Mouse (Mus musculus): ENCODE results near the gene Ppp1ca. TPM values are rescaled to one million over a fixed set of nuclear protein-coding genes. Genes with fewer than 3 reads are reported as not detected.
A peak's percentile ranks its signal among the peaks of the same experiment; 100 is the strongest.

Gene Ppp1ca
- polyA plus RNA-seq, 1 experiment from 2014 or later: 783 TPM

DNA sequence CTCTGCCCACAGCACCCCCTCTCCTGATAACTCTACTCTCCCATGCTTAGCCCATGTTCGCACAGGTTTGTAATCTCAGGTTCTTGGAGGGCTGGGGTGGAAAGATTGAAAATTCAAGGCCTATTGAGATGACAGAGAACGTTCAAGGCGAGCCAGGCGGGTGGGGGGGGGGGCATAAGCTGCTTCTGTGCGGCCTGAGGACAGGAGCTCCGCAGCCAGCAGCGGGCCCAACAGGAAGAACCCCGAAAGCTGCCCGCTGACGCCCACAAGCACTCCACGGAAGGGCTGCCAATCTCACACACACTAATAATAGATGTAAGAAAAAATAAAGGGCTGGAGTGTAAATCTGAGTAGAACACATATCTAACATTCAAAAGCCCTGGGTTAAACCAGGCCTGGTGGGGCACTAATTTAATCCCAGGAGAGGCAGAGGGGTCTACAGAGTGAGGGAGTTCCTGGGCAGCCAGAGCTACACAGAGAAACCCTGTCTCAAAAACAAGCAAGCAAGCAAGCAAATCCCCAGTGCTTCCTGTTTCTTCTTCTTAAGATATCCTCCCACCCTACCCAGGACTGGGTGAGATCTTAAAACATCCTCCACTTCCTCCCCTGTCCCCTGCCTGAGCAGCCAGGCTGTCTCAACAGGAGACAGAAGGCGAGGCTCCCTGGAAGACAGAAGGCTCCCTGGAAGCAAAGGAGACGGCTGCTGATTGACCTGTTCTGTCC lies 11.9 kb downstream of the Ppp1ca start:
- Histone ChIP-seq H3K4me3 (no peak overlapping the region), H3K27ac (no peak overlapping the region), H3K9me3 (no peaks in the 10 kb centered on the region), H3K4me1 (peaks cover 22% of the 10 kb centered on the region), H3K4me2 (replicated peaks) (no peak overlapping the region), H3K9ac (no peak overlapping the region), H3K27me3 (peaks cover 2% of the 10 kb centered on the region), H3K36me3 (peaks cover 11% of the 10 kb centered on the region; the same call in 1 of the 2 replicates)
- 60% methylated on average over 13 of the region's 13 CpGs for WGBS
- no peak for ATAC-seq (ENCODE audit: insufficient number of reproducible peaks, insufficient read depth, low FRiP score, low TSS enrichment)

- ATAC-seq (ENCODE audit: insufficient number of reproducible peaks, insufficient read depth, low FRiP score, low TSS enrichment): no peak
- 62% methylated on average over 4 of the region's 4 CpGs for WGBS
- Histone ChIP-seq H3K36me3 (peaks cover 6% of the 10 kb centered on the region; the same call in 1 of the 2 replicates), H3K27me3 (peaks cover 2% of the 10 kb centered on the region), H3K9me3 (no peaks in the 10 kb centered on the region), H3K4me1 (peaks cover 21% of the 10 kb centered on the region), H3K9ac (no peak overlapping the region), H3K4me3 (no peak overlapping the region), H3K27ac (no peak overlapping the region), H3K4me2 (replicated peaks) (no peak overlapping the region)
Measured at GRCm38 (mm10) chr19:4204889-4205288, 13.0 kb downstream of the Ppp1ca start.

DNA sequence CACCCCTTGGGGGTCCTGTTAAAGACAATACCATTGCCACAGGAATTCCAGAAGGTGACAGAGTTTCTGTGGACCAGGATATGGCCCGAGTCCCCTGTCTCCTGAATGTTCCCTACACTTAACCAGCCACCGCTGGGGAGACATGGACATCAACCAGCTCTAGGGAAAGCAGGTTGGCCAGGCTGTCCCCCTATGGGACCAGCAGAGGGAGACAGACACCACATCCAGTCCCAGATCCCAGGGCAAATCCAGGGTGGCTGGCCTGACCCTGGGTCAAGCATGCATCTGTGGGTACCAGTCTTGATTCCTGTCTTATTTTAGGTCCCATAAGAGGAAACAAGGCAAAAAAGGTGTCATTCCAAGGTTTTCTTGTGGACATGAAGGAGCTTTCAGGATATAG lies 15.1 kb downstream of the Ppp1ca start:
- H3K4me3 ChIP-seq: no peak overlapping the region
- ATAC-seq (ENCODE audit: insufficient number of reproducible peaks, insufficient read depth, low FRiP score, low TSS enrichment): no peak
- H3K27ac ChIP-seq: no peak overlapping the region
- peaks cover 15% of the 10 kb centered on the region for H3K4me1 ChIP-seq
- no peak overlapping the region for H3K4me2 ChIP-seq (replicated peaks)
- no peaks in the 10 kb centered on the region for H3K36me3 ChIP-seq
- H3K9me3 ChIP-seq: no peaks in the 10 kb centered on the region
- WGBS: 5% methylated on average over 2 of the region's 2 CpGs
- peak overlapping the region; percentile 24; the same call in 1 of the 2 replicates for H3K9ac ChIP-seq
- H3K27me3 ChIP-seq: peaks cover 2% of the 10 kb centered on the region

DNA sequence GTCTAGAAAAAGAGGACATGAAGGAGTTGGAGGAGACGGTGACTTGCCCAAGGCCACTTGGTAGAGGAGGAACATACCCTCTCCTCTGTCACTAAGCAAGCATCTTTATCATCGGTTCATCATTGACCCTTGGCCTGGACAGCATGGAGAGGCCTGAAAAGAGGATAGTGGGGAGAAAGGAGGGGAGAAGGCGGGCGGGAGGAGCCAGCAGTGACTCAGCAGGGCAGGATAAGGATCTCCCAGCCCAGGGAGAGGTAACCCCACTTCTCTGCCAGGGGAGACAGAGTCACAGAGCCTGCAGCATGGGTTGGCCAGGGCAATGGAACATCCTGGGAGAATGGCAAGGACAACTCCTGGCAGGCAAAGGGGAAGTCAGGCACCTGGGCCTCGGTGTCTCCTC lies 16.7 kb downstream of the Ppp1ca start:
- no peak overlapping the region for H3K4me3 ChIP-seq
- H3K27ac ChIP-seq: no peak overlapping the region
- H3K9ac ChIP-seq: no peak overlapping the region
- no peaks in the 10 kb centered on the region for H3K9me3 ChIP-seq
- peaks cover 25% of the 10 kb centered on the region for H3K4me1 ChIP-seq
- peaks cover 2% of the 10 kb centered on the region for H3K27me3 ChIP-seq
- no peak for ATAC-seq (ENCODE audit: insufficient number of reproducible peaks, insufficient read depth, low FRiP score, low TSS enrichment)
- H3K36me3 ChIP-seq: no peaks in the 10 kb centered on the region
- WGBS: 79% methylated on average over 5 of the region's 5 CpGs
- H3K4me2 ChIP-seq (replicated peaks): no peak overlapping the region

- no peaks in the 10 kb centered on the region for H3K9me3 ChIP-seq
- no peaks in the 10 kb centered on the region for H3K36me3 ChIP-seq
- WGBS: 19% methylated on average over 4 of the region's 4 CpGs
- H3K4me2 ChIP-seq (replicated peaks): peak overlapping the region; percentile 87
- no peak for ATAC-seq (ENCODE audit: insufficient number of reproducible peaks, insufficient read depth, low FRiP score, low TSS enrichment)
- H3K9ac ChIP-seq: peak overlapping the region; percentile 19
- no peaks in the 10 kb centered on the region; the same call in 1 of the 2 replicates for H3K27me3 ChIP-seq
- H3K4me1 ChIP-seq: peaks cover 41% of the 10 kb centered on the region
- H3K27ac ChIP-seq: peak overlapping the region; percentile 94; the same call in 1 of the 2 replicates
- H3K4me3 ChIP-seq: no peak overlapping the region
Measured at GRCm38 (mm10) chr19:4211891-4212588, 20.2 kb downstream of the Ppp1ca start.

- H3K9ac ChIP-seq: peak overlapping the region; percentile 92
- no peaks in the 10 kb centered on the region; the same call in 1 of the 2 replicates for H3K27me3 ChIP-seq
- 8% methylated on average over 9 of the region's 9 CpGs for WGBS
- H3K4me1 ChIP-seq: peaks cover 56% of the 10 kb centered on the region
- no peaks in the 10 kb centered on the region for H3K36me3 ChIP-seq
- no peak for ATAC-seq (ENCODE audit: insufficient number of reproducible peaks, insufficient read depth, low FRiP score, low TSS enrichment)
- peak overlapping the region; percentile 94 for H3K27ac ChIP-seq
- peak overlapping the region; percentile 82 for H3K4me3 ChIP-seq
- H3K4me2 ChIP-seq (replicated peaks): peak overlapping the region; percentile 87
- no peaks in the 10 kb centered on the region for H3K9me3 ChIP-seq
Measured at GRCm38 (mm10) chr19:4213524-4213974, 21.7 kb downstream of the Ppp1ca start.

DNA sequence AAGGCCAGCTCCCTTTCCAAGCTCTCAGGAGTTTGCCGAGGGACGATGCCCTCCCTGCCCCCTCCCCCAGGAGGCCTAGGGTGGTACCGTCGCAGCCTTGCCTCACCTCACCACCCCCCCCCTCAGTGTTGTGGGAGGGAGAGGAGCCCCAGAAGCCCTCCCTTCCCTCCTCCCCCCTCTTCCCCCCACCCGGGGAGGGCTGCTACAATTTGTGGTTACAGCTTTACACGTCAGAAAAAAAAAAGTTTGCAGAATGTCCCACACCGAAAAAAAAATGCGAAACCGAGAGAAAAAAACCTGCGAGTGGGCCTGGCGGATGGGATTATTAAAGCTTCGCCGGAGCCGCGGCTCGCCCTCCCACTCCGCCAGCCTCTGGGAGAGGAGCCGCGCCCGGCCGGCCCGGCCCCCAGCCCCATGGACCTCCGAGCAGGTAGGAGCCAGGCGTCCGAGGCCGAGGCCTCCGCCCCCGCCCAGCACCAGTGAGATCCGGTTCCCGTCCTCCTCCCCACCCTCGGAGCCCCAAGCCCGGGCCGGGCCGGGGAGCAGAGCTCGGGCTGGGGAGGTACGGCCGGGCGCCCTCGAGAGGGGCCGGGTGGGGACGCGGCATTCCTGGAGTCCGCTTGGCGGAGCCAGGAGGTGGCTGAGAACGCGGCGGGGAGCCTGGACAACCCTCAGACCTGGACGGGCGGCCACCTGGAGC lies 22.4 kb downstream of the Ppp1ca start, which contains the start of the genes Clcf1 and AC109138.7:
Clcf1 (plus strand) TSS at position 168 of the 700 bp plus-strand sequence.
AC109138.7 (plus strand) TSS at position 287 of the 700 bp plus-strand sequence.
- H3K4me2 ChIP-seq (replicated peaks): peak within 1 kb of the TSS; percentile 87
- peak; percentile 32 for ATAC-seq (ENCODE audit: insufficient number of reproducible peaks, insufficient read depth, low FRiP score, low TSS enrichment)
- peak within 1 kb of the TSS; percentile 92 for H3K9ac ChIP-seq
- peaks cover 59% of the 10 kb centered on the region for H3K4me1 ChIP-seq
- no peaks in the 10 kb centered on the region for H3K36me3 ChIP-seq
- H3K4me3 ChIP-seq: peak within 1 kb of the TSS; percentile 82
- under 1% methylated on average over 46 of the region's 49 CpGs for WGBS
- H3K27me3 ChIP-seq: no peaks in the 10 kb centered on the region
- no peaks in the 10 kb centered on the region for H3K9me3 ChIP-seq
- H3K27ac ChIP-seq: peak within 1 kb of the TSS; percentile 94

- Histone ChIP-seq H3K27me3 (no peaks in the 10 kb centered on the region), H3K4me3 (peak overlapping the region; percentile 82), H3K9me3 (no peaks in the 10 kb centered on the region), H3K9ac (peak overlapping the region; percentile 92), H3K27ac (peak overlapping the region; percentile 94), H3K4me2 (replicated peaks) (peak overlapping the region; percentile 87), H3K4me1 (peaks cover 66% of the 10 kb centered on the region), H3K36me3 (no peaks in the 10 kb centered on the region)
- WGBS: 1% methylated on average over 59 of the region's 81 CpGs
- ATAC-seq (ENCODE audit: insufficient number of reproducible peaks, insufficient read depth, low FRiP score, low TSS enrichment): no peak
Measured at GRCm38 (mm10) chr19:4214771-4215450, 23.0 kb downstream of the Ppp1ca start.

DNA sequence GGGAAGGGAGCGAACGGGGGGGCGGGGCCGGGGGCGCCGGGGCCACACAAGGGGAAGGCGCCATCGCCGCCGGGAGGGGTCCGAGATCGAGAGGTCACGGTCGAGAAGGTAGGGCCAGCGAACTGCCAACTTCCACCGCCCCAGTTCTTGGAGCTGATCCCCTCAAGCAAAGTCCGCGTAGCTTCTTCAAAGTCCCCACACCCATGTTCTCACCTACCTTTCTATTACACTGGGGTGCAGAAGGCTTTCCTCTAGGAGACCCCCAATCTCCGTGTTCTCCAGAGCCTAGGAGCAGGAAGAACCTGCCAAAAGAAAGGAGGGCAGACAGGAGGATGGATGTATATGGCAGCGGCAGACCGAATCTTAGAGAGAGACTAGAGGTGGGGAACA lies 23.6 kb downstream of the Ppp1ca start:
- Histone ChIP-seq H3K36me3 (no peaks in the 10 kb centered on the region), H3K4me3 (peak overlapping the region; percentile 82), H3K9ac (peak overlapping the region; percentile 92), H3K9me3 (no peaks in the 10 kb centered on the region), H3K4me2 (replicated peaks) (peak overlapping the region; percentile 87), H3K27ac (peak overlapping the region; percentile 94), H3K4me1 (peaks cover 72% of the 10 kb centered on the region), H3K27me3 (no peaks in the 10 kb centered on the region)
- under 1% methylated on average over 14 of the region's 21 CpGs for WGBS
- ATAC-seq (ENCODE audit: insufficient number of reproducible peaks, insufficient read depth, low FRiP score, low TSS enrichment): no peak

GRCm38 (mm10) chr19:4216041-4216685 lies 24.3 kb downstream of the Ppp1ca start:
- WGBS: 18% methylated on average over 14 of the region's 14 CpGs
- H3K9ac ChIP-seq: peak overlapping the region; percentile 5
- H3K9me3 ChIP-seq: no peaks in the 10 kb centered on the region
- H3K4me2 ChIP-seq (replicated peaks): peak overlapping the region; percentile 87
- no peak for ATAC-seq (ENCODE audit: insufficient number of reproducible peaks, insufficient read depth, low FRiP score, low TSS enrichment)
- H3K4me3 ChIP-seq: peak overlapping the region; percentile 82
- H3K4me1 ChIP-seq: peaks cover 79% of the 10 kb centered on the region
- H3K27me3 ChIP-seq: no peaks in the 10 kb centered on the region
- no peaks in the 10 kb centered on the region for H3K36me3 ChIP-seq
- peak overlapping the region; percentile 72; the same call in 1 of the 2 replicates for H3K27ac ChIP-seq
